Mouse (Mus musculus): Measurements from ENCODE around the gene Zscan2.

Zscan2 gene

GRCm38 (mm10) chr7:80882830-80883505, 22.2 kb downstream of the Zscan2 start:
- peak; percentile 97 for DNase-seq (ENCODE audit: low read depth, low spot score)

GRCm38 (mm10) chr7:80885666-80886065, 24.9 kb downstream of the Zscan2 start:
- DNase-seq (ENCODE audit: low read depth, low spot score) = no peak

- no peak for DNase-seq (ENCODE audit: low read depth, low spot score)
These were observed 27.9 kb downstream of the Zscan2 start for GRCm38 (mm10) chr7:80888595-80888994.

- peak; percentile 84 for DNase-seq (ENCODE audit: low read depth, low spot score)
These were observed 28.3 kb downstream of the Zscan2 start for GRCm38 (mm10) chr7:80889021-80889511.

GRCm38 (mm10) chr7:80889841-80890241, 29.1 kb downstream of the Zscan2 start:
- DNase-seq (ENCODE audit: low read depth, low spot score) = peak; percentile 59

- peak; percentile 69 for DNase-seq (ENCODE audit: low read depth, low spot score)
These were observed 32.5 kb downstream of the Zscan2 start for GRCm38 (mm10) chr7:80893086-80893752.

- peak; percentile 75 for DNase-seq (ENCODE audit: low read depth, low spot score)
These were observed 33.0 kb downstream of the Zscan2 start for GRCm38 (mm10) chr7:80893753-80894129.

GRCm38 (mm10) chr7:80894196-80894595, 33.5 kb downstream of the Zscan2 start:
- peak; percentile 88 for DNase-seq (ENCODE audit: low read depth, low spot score)

GRCm38 (mm10) chr7:80894815-80895519, 34.2 kb downstream of the Zscan2 start:
- DNase-seq (ENCODE audit: low read depth, low spot score) = no peak

GRCm38 (mm10) chr7:80897134-80897533, 36.4 kb downstream of the Zscan2 start:
- DNase-seq (ENCODE audit: low read depth, low spot score) = peak; percentile 47

GRCm38 (mm10) chr7:80897721-80898120, 37.0 kb downstream of the Zscan2 start:
- no peak for DNase-seq (ENCODE audit: low read depth, low spot score)

GRCm38 (mm10) chr7:80900944-80901501, 40.3 kb downstream of the Zscan2 start, which contains the start of gene Wdr73:
Wdr73 (minus strand) TSS chr7:80901269.
- peak; percentile 96 for DNase-seq (ENCODE audit: low read depth, low spot score)

- DNase-seq (ENCODE audit: low read depth, low spot score) = no peak
These were observed 41.0 kb downstream of the Zscan2 start for GRCm38 (mm10) chr7:80901541-80902274.

GRCm38 (mm10) chr7:80903625-80904422, 43.1 kb downstream of the Zscan2 start:
- DNase-seq (ENCODE audit: low read depth, low spot score) = no peak

GRCm38 (mm10) chr7:80904921-80905515, 44.3 kb downstream of the Zscan2 start, which contains the start of gene Nmb:
Nmb (minus strand) TSS chr7:80905076.
- peak; percentile 71 for DNase-seq (ENCODE audit: low read depth, low spot score)

- DNase-seq (ENCODE audit: low read depth, low spot score) = no peak
These were observed 50.3 kb downstream of the Zscan2 start for GRCm38 (mm10) chr7:80911053-80911452.

GRCm38 (mm10) chr7:80912496-80912895, 51.8 kb downstream of the Zscan2 start:
- no peak for DNase-seq (ENCODE audit: low read depth, low spot score)

- DNase-seq (ENCODE audit: low read depth, low spot score) = no peak
These were observed 57.3 kb downstream of the Zscan2 start for GRCm38 (mm10) chr7:80917916-80918465.

- DNase-seq (ENCODE audit: low read depth, low spot score) = no peak
These were observed 58.4 kb downstream of the Zscan2 start for GRCm38 (mm10) chr7:80918982-80919646.

All from brain, adult 2 months (tissue).